Mouse (Mus musculus) retina, adult 2 months (tissue): ENCODE measurements around the gene Bak1.

Experiments
- DNase-seq: peaks from one replicate; pipeline ENCODE4 v3.0.0-alpha.2; 2012; ENCODE audit warnings: low read depth, low spot score

The Bak1 gene

GRCm38 (mm10) chr17:27028909-27029308 is at the start of gene Bak1:
TSS of gene Bak1 (minus strand) at chr17:27029009.
- no peak for DNase-seq

GRCm38 (mm10) chr17:27078499-27078898 is 49.7 kb upstream of the Bak1 start:
- no peak for DNase-seq

GRCm38 (mm10) chr17:27077920-27078319 is 49.1 kb upstream of the Bak1 start:
- DNase-seq = no peak

GRCm38 (mm10) chr17:27077133-27077532 is 48.3 kb upstream of the Bak1 start:
- DNase-seq = no peak

GRCm38 (mm10) chr17:27074849-27075745 is 46.3 kb upstream of the Bak1 start:
- DNase-seq = no peak

GRCm38 (mm10) chr17:27074236-27074635 is 45.4 kb upstream of the Bak1 start:
- no peak for DNase-seq

GRCm38 (mm10) chr17:27073778-27074177 is 45.0 kb upstream of the Bak1 start:
- no peak for DNase-seq

- no peak for DNase-seq
These were observed 44.3 kb upstream of the Bak1 start for GRCm38 (mm10) chr17:27073126-27073525.

GRCm38 (mm10) chr17:27072363-27072762 is 43.6 kb upstream of the Bak1 start:
- DNase-seq = no peak

GRCm38 (mm10) chr17:27071630-27072029 is 42.8 kb upstream of the Bak1 start:
- DNase-seq = no peak

- no peak for DNase-seq
These were observed 42.1 kb upstream of the Bak1 start for GRCm38 (mm10) chr17:27070913-27071312.

- no peak for DNase-seq
These were observed 40.3 kb upstream of the Bak1 start for GRCm38 (mm10) chr17:27069071-27069470.

- DNase-seq = no peak
These were observed 37.3 kb upstream of the Bak1 start for GRCm38 (mm10) chr17:27066065-27066464.

GRCm38 (mm10) chr17:27064195-27064594 is 35.4 kb upstream of the Bak1 start:
- DNase-seq = no peak

- no peak for DNase-seq
These were observed 34.9 kb upstream of the Bak1 start for GRCm38 (mm10) chr17:27063717-27064116.

- no peak for DNase-seq
These were observed 33.9 kb upstream of the Bak1 start for GRCm38 (mm10) chr17:27062684-27063083.

GRCm38 (mm10) chr17:27061727-27062126 is 32.9 kb upstream of the Bak1 start:
- DNase-seq = no peak

GRCm38 (mm10) chr17:27060698-27061097 is 31.9 kb upstream of the Bak1 start:
- DNase-seq = no peak

- DNase-seq = no peak
These were observed 28.8 kb upstream of the Bak1 start for GRCm38 (mm10) chr17:27057517-27058055.

- no peak for DNase-seq
These were observed 28.2 kb upstream of the Bak1 start, which contains the start of gene Itpr3 for GRCm38 (mm10) chr17:27056812-27057516. TSS of gene Itpr3 (plus strand) at chr17:27057304.

- DNase-seq = no peak
These were observed 27.4 kb upstream of the Bak1 start for GRCm38 (mm10) chr17:27056170-27056569.

- DNase-seq = no peak
These were observed 22.7 kb upstream of the Bak1 start for GRCm38 (mm10) chr17:27051514-27051913.
